Mouse (Mus musculus) spleen, adult 2 months (tissue): Measurements from ENCODE around the gene Mob3a. TPM values are rescaled to one million over a fixed set of nuclear protein-coding genes. Genes with fewer than 3 reads are reported as not detected.

ENCODE experiments used
- DNase-seq, 2 experiments: peaks; one replicate each; pipeline versions ENCODE4 v3.0.0 to v3.0.0-alpha.2; 2012 to 2021; ENCODE audit warnings: low spot score in 2 of 2, low read depth in 1 of 2
- H3K27ac ChIP-seq: fragments of 200-500 bp; 2 replicates; pipeline ENCODE4 v1.5.1; 2012; ENCODE audit warnings: low read length, inconsistent platforms; ENCODE audit not compliant: insufficient read depth
- H3K27me3 ChIP-seq: fragments of 200-500 bp; 2 replicates; pipeline ENCODE4 v1.6.1; 2012; ENCODE audit warnings: mild to moderate bottlenecking, moderate library complexity, low read length, inconsistent platforms; ENCODE audit not compliant: control insufficient read depth, insufficient read depth
- H3K36me3 ChIP-seq: fragments of 200-500 bp; 2 replicates; pipeline ENCODE4 v1.6.1; 2012; ENCODE audit warnings: mild to moderate bottlenecking, low read length, inconsistent platforms; ENCODE audit not compliant: control insufficient read depth, insufficient read depth
- H3K4me1 ChIP-seq: fragments of 200-500 bp; 2 replicates; pipeline ENCODE4 v1.6.1; 2011; ENCODE audit warnings: inconsistent platforms; ENCODE audit not compliant: control insufficient read depth, insufficient read depth, insufficient read length
- H3K4me3 ChIP-seq: fragments of 200-500 bp; 2 replicates; pipeline ENCODE4 v1.5.1; 2011; ENCODE audit warnings: mild to moderate bottlenecking, inconsistent platforms; ENCODE audit not compliant: insufficient read depth, insufficient read length; ENCODE audit errors: extremely low read depth
- CTCF ChIP-seq: fragments of 200-500 bp; IDR thresholded peaks from 2 replicates; pipeline ENCODE4 v1.5.1; 2011; ENCODE audit warnings: mild to moderate bottlenecking, inconsistent platforms; ENCODE audit not compliant: insufficient read depth, insufficient read length, insufficient replicate concordance; ENCODE audit errors: extremely low read depth
- POLR2A ChIP-seq: fragments of 200-500 bp; IDR thresholded peaks from 2 replicates; pipeline ENCODE4 v1.6.1; 2011; ENCODE audit warnings: low read depth, low read length, inconsistent platforms
- WGBS: fragments of 180-500 bp; shearing (Covaris S2); methylation state at CpG from one replicate; pipeline ENCODE4 v1.1.7; 2018; 5-methylcytosine and 5-hydroxymethylcytosine counted together
- polyA plus RNA-seq: library from polyadenylated mRNA; depleted of rRNA; stranded (reverse); fragments of >200 nt; gene quantifications from 2 replicates; pipeline ENCODE4 v1.2.3, GENCODE M21; 2012

The Mob3a gene
- polyA plus RNA-seq, 1 experiment, result 130 TPM

GRCm38 (mm10) chr10:80695186-80695585 is 6.6 kb downstream of the Mob3a start:
- WGBS, result 3% methylated on average over 2 of the region's 2 CpGs
- peak; percentile 90 to 93 for DNase-seq
- Histone ChIP-seq H3K4me3 (peak overlapping the region; percentile 19; the same call in 1 of the 2 replicates), H3K27ac (peak overlapping the region; percentile 99), H3K27me3 (no peaks in the 10 kb centered on the region), H3K4me1 (peaks cover 71% of the 10 kb centered on the region; the same call in 1 of the 2 replicates), H3K36me3 (peaks cover 14% of the 10 kb centered on the region)
- TF ChIP-seq POLR2A (peak; percentile 52; the same call in 1 of the 2 replicates), CTCF (no peak)

- Histone ChIP-seq H3K36me3 (peaks cover 22% of the 10 kb centered on the region), H3K4me1 (peaks cover 66% of the 10 kb centered on the region; the same call in 1 of the 2 replicates), H3K4me3 (no peak overlapping the region), H3K27ac (peak overlapping the region; percentile 99), H3K27me3 (no peaks in the 10 kb centered on the region)
- DNase-seq, result no peak
- TF ChIP-seq CTCF (no peak), POLR2A (no peak)
- WGBS, result 56% methylated on average over 13 of the region's 13 CpGs
Measured at GRCm38 (mm10) chr10:80694159-80694938, 7.4 kb downstream of the Mob3a start.

GRCm38 (mm10) chr10:80693401-80694045 is 8.3 kb downstream of the Mob3a start:
- no peak for DNase-seq
- no peaks in the 10 kb centered on the region for H3K27me3 ChIP-seq
- 61% methylated on average over 12 of the region's 12 CpGs for WGBS
- H3K27ac ChIP-seq, result peak overlapping the region; percentile 99
- no peak overlapping the region for H3K4me3 ChIP-seq
- TF ChIP-seq POLR2A (no peak), CTCF (no peak)
- H3K36me3 ChIP-seq, result peaks cover 24% of the 10 kb centered on the region
- peaks cover 60% of the 10 kb centered on the region; the same call in 1 of the 2 replicates for H3K4me1 ChIP-seq

GRCm38 (mm10) chr10:80692249-80693165 is 9.3 kb downstream of the Mob3a start:
- H3K4me1 ChIP-seq, result peaks cover 51% of the 10 kb centered on the region; the same call in 1 of the 2 replicates
- no peaks in the 10 kb centered on the region for H3K27me3 ChIP-seq
- WGBS, result 25% methylated on average over 14 of the region's 14 CpGs
- peak overlapping the region; percentile 99 for H3K27ac ChIP-seq
- DNase-seq, result peak in 1 of 2 experiments; percentile 63
- TF ChIP-seq CTCF (no peak), POLR2A (no peak)
- H3K36me3 ChIP-seq, result peaks cover 25% of the 10 kb centered on the region
- H3K4me3 ChIP-seq, result peak overlapping the region; percentile 11

GRCm38 (mm10) chr10:80687850-80688249 is 13.9 kb downstream of the Mob3a start:
- Histone ChIP-seq H3K27me3 (no peaks in the 10 kb centered on the region), H3K36me3 (peaks cover 42% of the 10 kb centered on the region), H3K4me1 (peaks cover 35% of the 10 kb centered on the region), H3K4me3 (no peak overlapping the region), H3K27ac (no peak overlapping the region)
- DNase-seq, result peak in 1 of 2 experiments; percentile 68
- WGBS, result 41% methylated on average over 5 of the region's 5 CpGs
- TF ChIP-seq CTCF (peak; percentile 69; the same call in 1 of the 2 replicates), POLR2A (no peak)

- TF ChIP-seq CTCF, result no peak
- TF ChIP-seq POLR2A, result no peak
- Histone ChIP-seq H3K27ac (no peak overlapping the region), H3K4me3 (no peak overlapping the region), H3K4me1 (peaks cover 28% of the 10 kb centered on the region), H3K27me3 (no peaks in the 10 kb centered on the region), H3K36me3 (peaks cover 42% of the 10 kb centered on the region)
- WGBS, result 82% methylated on average over 3 of the region's 3 CpGs
- no peak for DNase-seq
Measured at GRCm38 (mm10) chr10:80686617-80687016, 15.2 kb downstream of the Mob3a start.
